8 mouse cellular contexts compared by ENCODE assay signal in genomic region chr5:90652724-90653123, GRCm38 (mm10). TPM values are rescaled to one million over a fixed set of nuclear protein-coding genes. Genes with fewer than 3 reads are reported as not detected.
A peak's percentile ranks its signal among the peaks of the same experiment; 100 is the strongest.
DNase-seq lines count a peak whose midpoint lies in the region; ATAC-seq lines count a peak whose summit lies in the region.

No protein-coding gene starts in this region.

- no peak overlapping the region for H3K27ac ChIP-seq in heart, embryonic 12.5 days (ENCODE audit: poor library complexity, severe bottlenecking)

- no peaks in the 10 kb centered on the region for H3K36me3 ChIP-seq in heart, embryonic 12.5 days

- intact Hi-C loops in gastrocnemius, postnatal 14 days (cut with DNase I; ENCODE audit: low total_unique reads) = loop anchor here (2.0 kb wide), 1 partner anchor 48 kb away; no protein-coding TSS in a partner anchor

- no peaks in the 10 kb centered on the region; the same call in 1 of the 2 replicates for H3K27me3 ChIP-seq in heart, embryonic 12.5 days (replicated peaks)

- no peak overlapping the region for H3K4me2 ChIP-seq in heart, embryonic 12.5 days

- no peak for ATAC-seq in heart, embryonic 12.5 days (ENCODE audit: insufficient number of reproducible peaks, low FRiP score)
- peak; percentile 86 for ATAC-seq in megakaryocyte, adult 5-6 weeks (ENCODE audit: poor library complexity, severe bottlenecking)

- no peaks in the 10 kb centered on the region for H3K4me1 ChIP-seq in heart, embryonic 12.5 days (replicated peaks)

- H3K9ac ChIP-seq in heart, embryonic 12.5 days = no peak overlapping the region

- peak; percentile 42 to 76 for DNase-seq in heart, adult 18-20 months
- peak; percentile 40 for DNase-seq in ES-CJ7 (ENCODE audit: low read depth, low spot score)
- peak; percentile 32 for DNase-seq in cerebellum, adult 8-10 months
- DNase-seq in gastrocnemius, postnatal 14 days = peak; percentile 15
- DNase-seq in layer of hippocampus, adult 18-20 months (ENCODE audit: low spot score in 2 of 2) = peak; percentile 24 to 83
- peak; percentile 36 for DNase-seq in right cerebral cortex, postnatal 25 days

- H3K4me3 ChIP-seq in heart, embryonic 12.5 days = no peak overlapping the region

- H3K9me3 ChIP-seq in heart, embryonic 12.5 days (replicated peaks) = no peaks in the 10 kb centered on the region

- WGBS in heart, embryonic 12.5 days = 9% methylated on average over 3 of the region's 3 CpGs

RNA-seq across cellular contexts. Expression of gene Rassf6, which starts 12.3 kb away (rescaled TPM):
- total RNA-seq in heart, adult 18-20 months (2021) = under 1 TPM in 1 of 2 experiments, not detected in 1; 0.87 TPM
- 0.35 and 0.52 TPM in 2 replicates for polyA plus RNA-seq in heart, embryonic 12.5 days (2016; fragmentation: Nextera tagmentation; extraction: Ambion mirVana)
- not detected for total RNA-seq in gastrocnemius, postnatal 14 days (2021)
- total RNA-seq in layer of hippocampus, adult 18-20 months (2021) = 1 to 10 TPM; 1.0 to 1.3 TPM
- not detected in 2 replicates for total RNA-seq in megakaryocyte, adult 5-6 weeks (2015)
- total RNA-seq in megakaryocyte, adult 5-6 weeks (2017) = not detected in 2 replicates
